Mouse (Mus musculus) gastrocnemius, adult 2 months (tissue): ENCODE data around the gene Zfhx3. TPM values are rescaled to one million over a fixed set of nuclear protein-coding genes. Genes with fewer than 3 reads are reported as not detected.

ENCODE experiments used
- DNase-seq: peaks from one replicate; pipeline ENCODE4 v3.0.0; 2022
- H3K27ac ChIP-seq: fragments of 200-600 bp; 2 replicates; pipeline ENCODE4 v1.8.1; 2022; ENCODE audit warnings: mild to moderate bottlenecking
- H3K4me3 ChIP-seq: fragments of 200-600 bp; 2 replicates; pipeline ENCODE4 v1.8.1; 2022; ENCODE audit warnings: mild to moderate bottlenecking, moderate library complexity
- CTCF ChIP-seq: fragments of 200-600 bp; IDR thresholded peaks from 2 replicates; pipeline ENCODE4 v1.8.1; 2022; ENCODE audit warnings: antibody characterized with exemption, mild to moderate bottlenecking, moderate library complexity
- intact Hi-C: fragments of 180-260 bp; cut with DNase I; formaldehyde crosslinking; loops from one replicate; pipeline ENCODE4 v1.15.1; 2025
- total RNA-seq, 2 experiments: library from RNA; stranded (reverse); gene quantifications; 2 replicates each; pipeline ENCODE4 v1.2.3; 2021

Gene Zfhx3
- total RNA-seq, 2 experiments from 2014 or later: 14.1 to 17.7 TPM

- peak; percentile 47 for DNase-seq
- H3K27ac ChIP-seq: peak overlapping the region; percentile 48
- intact Hi-C loops: loop anchor here (10.0 kb wide), 1 partner anchor 167 kb away; no protein-coding TSS in a partner anchor
- no peak overlapping the region for H3K4me3 ChIP-seq
- TF ChIP-seq CTCF: no peak
Measured at GRCm38 (mm10) chr8:108882073-108882472, 939.6 kb downstream of the Zfhx3 start.

GRCm38 (mm10) chr8:108883381-108883780, 940.9 kb downstream of the Zfhx3 start:
- DNase-seq: no peak
- intact Hi-C loops: loop anchor here (10.0 kb wide), 1 partner anchor 169 kb away; no protein-coding TSS in a partner anchor
- Histone ChIP-seq H3K4me3 (no peak overlapping the region), H3K27ac (no peak overlapping the region)
- no peak for TF ChIP-seq CTCF

- no peak for TF ChIP-seq CTCF
- intact Hi-C loops: loop anchor here (10.0 kb wide), 1 partner anchor 170 kb away; no protein-coding TSS in a partner anchor
- Histone ChIP-seq H3K4me3 (peak overlapping the region; percentile 44), H3K27ac (peak overlapping the region; percentile 83)
- no peak for DNase-seq
Measured at GRCm38 (mm10) chr8:108884947-108885346, 942.5 kb downstream of the Zfhx3 start.

- intact Hi-C loops: loop anchor here (10.0 kb wide), 1 partner anchor 171 kb away; no protein-coding TSS in a partner anchor
- peak; percentile 83 for DNase-seq
- H3K27ac ChIP-seq: peak overlapping the region; percentile 83
- TF ChIP-seq CTCF: no peak
- H3K4me3 ChIP-seq: peak overlapping the region; percentile 44
Measured at GRCm38 (mm10) chr8:108885450-108885849, 943.0 kb downstream of the Zfhx3 start.

- intact Hi-C loops: loop anchor here (1.0 to 10.0 kb wide), 2 partner anchors 25 to 171 kb away; no protein-coding TSS in a partner anchor
- DNase-seq: no peak
- H3K4me3 ChIP-seq: peak overlapping the region; percentile 44
- peak overlapping the region; percentile 83 for H3K27ac ChIP-seq
- no peak for TF ChIP-seq CTCF
Measured at GRCm38 (mm10) chr8:108885861-108886260, 943.4 kb downstream of the Zfhx3 start.

GRCm38 (mm10) chr8:108886599-108887255, 944.3 kb downstream of the Zfhx3 start:
- TF ChIP-seq CTCF: peak; percentile 97
- Histone ChIP-seq H3K27ac (peak overlapping the region; percentile 83), H3K4me3 (peak overlapping the region; percentile 71)
- intact Hi-C loops: loop anchor here (1.0 to 10.0 kb wide), 2 partner anchors 25 to 172 kb away; no protein-coding TSS in a partner anchor
- DNase-seq: peak; percentile 86

- H3K27ac ChIP-seq: peak overlapping the region; percentile 83
- no peak for DNase-seq
- TF ChIP-seq CTCF: no peak
- H3K4me3 ChIP-seq: peak overlapping the region; percentile 71
- intact Hi-C loops: loop anchor here (10.0 kb wide), 1 partner anchor 172 kb away; no protein-coding TSS in a partner anchor
Measured at GRCm38 (mm10) chr8:108887256-108887615, 944.8 kb downstream of the Zfhx3 start.

- no peak for DNase-seq
- intact Hi-C loops: loop anchor here (10.0 kb wide), 1 partner anchor 173 kb away; no protein-coding TSS in a partner anchor
- no peak overlapping the region for H3K4me3 ChIP-seq
- H3K27ac ChIP-seq: no peak overlapping the region
- TF ChIP-seq CTCF: no peak
Measured at GRCm38 (mm10) chr8:108887890-108888289, 945.4 kb downstream of the Zfhx3 start.

GRCm38 (mm10) chr8:108888924-108889323, 946.5 kb downstream of the Zfhx3 start:
- Histone ChIP-seq H3K27ac (no peak overlapping the region), H3K4me3 (no peak overlapping the region)
- DNase-seq: no peak
- TF ChIP-seq CTCF: no peak
- intact Hi-C loops: loop anchor here (10.0 kb wide), 1 partner anchor 174 kb away; no protein-coding TSS in a partner anchor

GRCm38 (mm10) chr8:108889406-108889805, 947.0 kb downstream of the Zfhx3 start:
- Histone ChIP-seq H3K4me3 (no peak overlapping the region), H3K27ac (no peak overlapping the region)
- no peak for TF ChIP-seq CTCF
- no peak for DNase-seq
- intact Hi-C loops: loop anchor here (10.0 kb wide), 1 partner anchor 175 kb away; no protein-coding TSS in a partner anchor

GRCm38 (mm10) chr8:108894287-108894686, 951.8 kb downstream of the Zfhx3 start:
- Histone ChIP-seq H3K4me3 (no peak overlapping the region), H3K27ac (no peak overlapping the region)
- no peak for DNase-seq
- no peak for TF ChIP-seq CTCF
- intact Hi-C loops: no loop called here

- intact Hi-C loops: no loop called here
- H3K4me3 ChIP-seq: peak overlapping the region; percentile 39; the same call in 1 of the 2 replicates
- no peak for TF ChIP-seq CTCF
- H3K27ac ChIP-seq: peak overlapping the region; percentile 35
- DNase-seq: peak; percentile 88
Measured at GRCm38 (mm10) chr8:108896468-108897346, 954.3 kb downstream of the Zfhx3 start.
